Mouse (Mus musculus) embryo, embryonic 9.5 days (tissue): ENCODE data around the gene Spns2.
"Not testable (repeated sequence)": the region's sequence is repeated elsewhere in the genome, so short reads cannot be mapped to it uniquely, and the experiment has no call there.

Experiments
- DNase-seq: peaks from one replicate; pipeline ENCODE4 v3.0.0-alpha.2; 2017; ENCODE audit errors: extremely low spot score

Gene Spns2

DNA sequence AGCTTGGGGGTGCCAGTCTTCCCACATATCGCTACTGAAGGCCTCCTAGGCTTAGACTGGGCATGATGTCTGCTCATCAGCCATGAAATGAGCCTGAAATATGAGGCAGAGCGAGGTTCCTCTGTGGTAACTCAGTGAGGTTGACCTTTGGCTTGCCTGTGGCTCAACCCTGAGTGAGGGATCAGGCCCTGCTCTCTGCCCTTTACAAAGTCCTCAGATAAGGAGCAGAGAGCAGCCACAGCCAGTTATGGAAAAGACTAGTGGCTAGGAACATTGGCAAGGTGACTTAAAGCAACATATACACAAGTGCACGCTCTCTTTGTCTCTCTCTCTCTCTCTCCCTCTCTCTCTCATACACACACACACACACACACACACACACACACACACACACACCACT lies 14.8 kb downstream of the Spns2 start:
- DNase-seq, result no peak

DNA sequence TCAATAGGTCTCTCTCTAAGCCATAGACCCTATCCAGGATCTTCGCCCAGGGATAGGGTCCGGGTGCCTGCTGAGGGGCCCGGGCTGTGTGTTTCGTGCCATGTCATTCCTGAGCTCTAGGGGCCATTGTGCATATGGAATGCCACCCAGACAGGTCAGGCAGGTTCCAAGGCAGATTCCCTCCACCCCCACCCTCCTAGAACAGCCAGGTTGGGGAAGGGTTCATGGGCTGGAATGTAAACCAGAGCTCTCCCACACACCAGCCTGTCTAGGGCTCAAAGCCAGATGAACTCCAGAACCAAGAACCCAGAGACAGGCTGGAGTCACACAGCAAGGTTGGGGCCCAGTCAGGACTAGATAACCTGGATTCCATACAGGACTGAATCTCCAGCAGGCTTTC lies 16.2 kb downstream of the Spns2 start:
- DNase-seq, result no peak

DNA sequence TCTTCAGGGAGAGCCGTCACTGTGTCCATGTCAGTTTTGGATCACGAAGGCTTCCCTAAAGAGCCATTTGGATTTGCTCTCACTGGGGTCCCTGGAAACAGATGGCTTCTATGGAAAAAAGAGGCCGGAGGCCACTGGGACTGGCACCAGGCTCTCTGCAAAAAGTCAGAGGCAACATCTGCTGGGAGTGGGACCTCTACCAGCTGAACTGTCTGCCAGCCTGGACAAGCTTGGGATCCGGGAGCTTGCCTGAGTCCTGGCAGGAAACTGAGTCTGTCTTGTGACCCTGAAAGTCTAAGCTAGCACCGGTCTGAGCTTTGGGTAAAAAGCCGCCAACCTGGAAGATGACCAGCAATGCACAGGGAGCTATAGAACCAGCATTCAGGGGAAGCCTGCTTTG lies 18.3 kb downstream of the Spns2 start:
- no peak for DNase-seq

DNA sequence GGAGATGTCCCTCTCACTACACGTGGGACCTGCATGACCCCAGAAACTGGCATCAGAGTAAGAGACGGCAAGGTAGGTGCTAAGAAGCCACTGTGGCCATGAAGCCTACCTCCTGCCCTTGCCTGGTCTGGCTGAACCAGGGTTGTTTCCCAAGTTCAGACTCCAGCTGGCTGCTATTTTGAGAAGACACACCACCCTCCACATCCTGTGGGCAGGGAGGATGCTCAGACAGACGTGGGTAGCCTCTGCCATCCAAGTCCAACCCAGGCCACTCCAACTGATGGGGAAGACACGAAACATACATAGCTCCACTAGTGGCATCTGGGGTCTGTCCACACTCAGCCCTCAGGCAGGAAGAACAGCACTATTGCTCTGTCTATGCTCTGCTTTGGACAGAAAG lies 19.7 kb downstream of the Spns2 start:
- DNase-seq, result no peak

DNA sequence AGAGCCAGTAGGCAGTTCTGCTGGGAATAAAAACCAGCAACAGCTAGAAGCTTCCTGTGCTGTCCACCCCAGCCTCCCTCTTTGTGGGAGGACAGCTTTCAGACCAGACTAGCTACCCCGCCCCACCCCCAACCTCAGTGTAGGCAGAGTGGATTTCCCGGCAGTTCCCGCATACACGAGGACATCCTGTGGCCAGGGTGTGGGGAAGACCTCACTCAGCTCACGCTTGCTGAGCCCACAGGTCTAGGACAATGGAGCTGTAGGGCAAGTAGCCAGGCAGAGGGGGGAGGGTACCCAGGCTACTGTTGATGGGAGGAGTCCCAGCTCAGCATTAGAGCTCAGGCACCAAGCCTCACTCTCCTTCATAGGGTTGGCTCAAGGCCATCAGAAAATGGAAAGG lies 20.5 kb downstream of the Spns2 start:
- DNase-seq, result no peak

DNA sequence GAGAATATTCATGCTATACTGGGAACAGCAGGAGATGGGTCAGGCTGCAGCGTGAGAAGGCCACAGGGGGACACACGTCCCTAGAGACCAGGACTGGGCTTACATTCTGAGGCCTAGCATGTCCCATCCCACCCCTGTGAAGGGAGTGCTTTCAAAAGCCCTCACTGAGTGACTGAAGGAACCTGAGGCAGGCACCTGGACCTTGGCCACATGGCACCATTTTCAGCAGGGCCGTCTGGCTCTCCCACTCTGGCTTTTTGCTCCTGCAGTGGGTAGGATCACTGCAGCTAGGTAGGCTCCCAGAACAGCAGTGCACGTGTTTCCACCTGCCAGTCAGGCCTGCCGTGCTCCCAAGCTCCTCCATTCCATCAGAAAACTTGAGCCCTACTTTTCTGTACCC lies 21.2 kb downstream of the Spns2 start:
- no peak for DNase-seq

DNA sequence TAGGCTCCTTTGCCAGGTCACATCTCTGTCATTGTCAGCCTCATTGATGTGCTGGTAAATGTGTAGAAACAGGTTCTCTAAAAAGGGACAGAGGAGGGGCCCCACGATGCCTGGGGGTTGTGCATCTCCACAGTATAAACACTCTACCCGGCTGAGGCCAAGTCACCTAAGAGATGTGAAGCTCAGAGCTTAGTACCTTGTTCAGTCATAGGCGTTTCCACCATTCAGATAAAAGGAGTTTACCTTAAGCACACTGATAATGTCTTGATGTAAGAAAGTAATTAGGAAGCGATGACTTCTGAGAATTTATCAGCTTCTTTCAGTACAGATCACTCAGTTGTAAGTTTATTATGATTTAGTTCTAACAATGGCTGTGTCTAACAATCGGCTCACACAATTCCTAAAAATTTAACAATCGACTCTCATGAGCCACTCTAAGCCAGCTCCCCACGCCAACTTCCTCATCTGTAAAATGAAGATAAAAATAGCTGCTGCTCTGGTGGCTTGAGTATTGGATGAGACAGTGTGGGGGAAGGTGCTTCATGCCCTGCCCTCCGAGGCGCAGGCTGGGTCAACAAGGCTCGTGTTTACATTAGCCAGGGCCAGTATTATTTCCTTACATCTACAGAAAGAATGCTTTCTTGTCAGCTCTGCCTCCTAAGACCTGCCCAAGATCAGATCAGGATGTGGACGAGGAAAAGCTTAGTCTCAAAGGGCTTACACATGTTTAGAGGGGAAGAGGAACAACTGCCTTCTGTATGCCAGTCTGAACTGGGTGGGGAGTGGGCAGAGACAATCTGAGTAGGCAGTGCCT lies 22.8 kb downstream of the Spns2 start:
- DNase-seq, result no peak

DNA sequence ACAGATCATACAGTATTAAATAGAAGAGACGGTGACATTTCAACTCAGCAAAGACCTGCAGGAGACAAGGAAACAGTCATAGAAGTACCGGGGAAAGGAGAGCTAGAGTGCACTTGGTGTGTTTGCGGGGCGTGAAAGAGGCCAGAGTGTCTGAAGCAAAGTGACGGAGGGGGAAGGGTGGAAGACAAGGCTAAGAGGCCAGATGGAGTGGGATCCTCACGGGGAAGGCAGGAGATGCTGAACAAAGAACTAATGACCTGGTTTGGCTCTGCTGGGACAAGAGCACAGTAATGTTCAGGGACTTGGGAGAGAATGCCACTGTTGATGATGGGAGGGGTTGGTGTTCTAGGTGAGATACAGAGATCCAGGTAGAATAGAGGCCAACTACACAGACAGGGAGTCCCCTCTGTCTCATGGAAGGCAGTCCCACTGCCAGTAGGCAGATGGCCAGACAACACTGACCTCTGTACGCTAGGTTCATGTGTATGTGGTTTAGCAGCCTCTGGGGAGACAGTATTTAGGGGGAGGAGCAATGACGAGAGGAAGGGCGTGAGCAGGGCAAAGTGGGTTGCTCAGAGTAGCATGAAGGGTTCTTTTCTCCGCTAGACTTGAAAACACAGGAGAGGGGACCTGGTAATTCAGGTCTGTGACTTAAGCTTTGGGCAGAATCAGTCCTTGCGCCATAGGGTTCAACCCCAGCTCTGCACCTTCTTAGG lies 23.6 kb downstream of the Spns2 start:
- no peak for DNase-seq

DNA sequence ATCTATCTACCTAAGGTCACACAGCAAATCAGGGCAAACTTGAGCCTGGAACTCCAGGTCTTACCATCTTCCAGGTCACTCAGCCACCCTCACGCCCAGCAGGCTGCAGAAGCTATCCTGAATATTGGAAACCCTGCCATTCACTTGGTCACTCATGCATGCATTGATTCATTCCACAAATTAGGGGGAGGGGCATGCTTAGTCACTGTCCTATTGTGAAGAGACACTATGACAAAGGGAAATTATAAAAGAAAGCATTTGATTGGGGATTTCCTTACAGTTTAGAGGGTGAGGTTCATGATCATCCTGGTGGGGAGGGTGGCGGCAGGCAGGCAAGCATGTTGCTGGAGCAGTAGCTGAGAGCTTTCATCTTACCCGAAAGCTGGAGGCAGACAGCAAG lies 24.9 kb downstream of the Spns2 start:
- no peak for DNase-seq

DNA sequence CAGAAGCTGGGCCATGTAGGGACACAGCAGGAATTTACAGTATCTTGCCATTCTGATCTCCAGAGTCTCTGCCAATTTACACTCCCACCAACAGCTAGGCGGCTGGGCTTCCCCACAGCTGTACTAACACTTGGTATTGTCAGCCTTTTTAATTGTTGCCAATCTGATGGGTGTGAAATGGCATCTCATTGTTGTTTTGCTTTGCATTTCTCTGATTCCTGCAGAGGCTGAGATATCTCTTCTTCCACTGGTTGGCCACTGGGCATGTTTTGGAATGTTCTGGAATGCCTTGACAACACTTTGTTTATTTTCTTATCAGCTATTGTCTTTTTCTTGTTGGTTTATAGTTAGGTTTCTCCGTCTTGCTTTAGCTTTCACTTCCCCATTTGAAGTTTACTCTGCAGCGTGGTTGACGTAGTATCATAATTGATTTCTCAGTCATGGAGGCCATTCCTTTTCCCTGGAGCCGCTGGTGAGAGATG lies 28.2 kb downstream of the Spns2 start:
- no peak for DNase-seq

DNA sequence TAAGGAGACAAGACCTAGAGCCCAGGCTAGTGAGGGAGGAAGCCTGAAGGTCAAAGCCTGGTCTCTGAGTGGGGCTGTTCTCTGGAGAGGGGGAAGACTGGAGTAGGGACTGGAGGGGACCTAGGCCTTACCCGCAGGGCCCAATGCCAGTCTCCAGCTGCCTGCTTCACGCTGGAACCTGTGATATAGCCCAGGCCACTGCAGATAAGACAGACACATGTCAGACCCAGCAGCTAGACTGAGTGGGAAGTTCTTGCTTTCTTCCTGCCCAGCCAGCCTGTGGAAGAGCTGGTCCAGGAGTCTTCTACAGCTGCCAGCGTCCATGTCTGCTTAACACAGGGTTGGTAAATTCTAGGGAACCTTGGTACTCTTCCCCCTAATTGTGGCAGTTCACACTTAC lies 31.2 kb downstream of the Spns2 start:
- no peak for DNase-seq

DNA sequence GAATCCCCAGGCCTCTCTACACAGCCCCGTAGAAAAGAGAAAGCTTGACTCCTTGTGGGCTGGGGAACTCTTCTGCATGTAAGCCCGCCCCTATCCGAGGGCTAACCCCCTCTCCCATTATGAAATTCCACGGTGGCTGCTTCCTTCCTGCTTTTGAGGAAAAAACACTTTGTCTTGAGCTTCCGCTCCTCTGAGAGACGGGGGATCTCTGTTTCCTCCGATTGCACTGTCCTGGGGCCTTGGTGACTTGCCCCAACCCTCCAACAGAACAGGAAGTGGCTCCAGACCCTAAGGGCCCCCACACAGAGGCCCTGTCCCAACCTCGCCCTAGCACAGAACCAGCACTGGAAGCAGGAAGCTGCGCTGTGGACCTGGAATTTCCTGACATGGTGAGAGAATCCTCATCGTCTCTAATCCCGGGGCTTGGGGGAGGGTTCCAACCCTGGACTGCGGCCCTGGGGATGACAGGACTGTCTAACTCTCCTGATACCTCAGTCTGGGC lies 31.7 kb downstream of the Spns2 start:
- DNase-seq, result no peak

DNA sequence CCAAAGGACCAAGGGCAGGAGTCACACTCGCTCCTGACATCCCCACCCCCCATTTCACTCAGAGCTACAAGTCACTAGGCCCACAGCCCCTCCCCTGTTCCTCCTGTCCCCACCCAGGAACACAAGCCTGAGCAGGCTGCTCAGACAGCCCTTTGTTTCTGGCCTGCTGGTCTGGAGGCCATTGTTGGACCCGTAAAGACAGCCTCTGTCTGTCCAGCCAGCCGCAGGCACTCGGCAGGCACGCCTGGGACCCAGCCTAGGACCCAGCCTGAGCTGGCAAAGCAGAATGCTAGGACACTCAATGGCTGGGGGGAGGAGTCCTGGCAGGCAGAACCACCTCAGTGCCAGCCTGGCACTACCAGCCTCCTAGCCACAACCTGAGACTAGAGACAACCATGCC lies 34.0 kb downstream of the Spns2 start:
- no peak for DNase-seq

DNA sequence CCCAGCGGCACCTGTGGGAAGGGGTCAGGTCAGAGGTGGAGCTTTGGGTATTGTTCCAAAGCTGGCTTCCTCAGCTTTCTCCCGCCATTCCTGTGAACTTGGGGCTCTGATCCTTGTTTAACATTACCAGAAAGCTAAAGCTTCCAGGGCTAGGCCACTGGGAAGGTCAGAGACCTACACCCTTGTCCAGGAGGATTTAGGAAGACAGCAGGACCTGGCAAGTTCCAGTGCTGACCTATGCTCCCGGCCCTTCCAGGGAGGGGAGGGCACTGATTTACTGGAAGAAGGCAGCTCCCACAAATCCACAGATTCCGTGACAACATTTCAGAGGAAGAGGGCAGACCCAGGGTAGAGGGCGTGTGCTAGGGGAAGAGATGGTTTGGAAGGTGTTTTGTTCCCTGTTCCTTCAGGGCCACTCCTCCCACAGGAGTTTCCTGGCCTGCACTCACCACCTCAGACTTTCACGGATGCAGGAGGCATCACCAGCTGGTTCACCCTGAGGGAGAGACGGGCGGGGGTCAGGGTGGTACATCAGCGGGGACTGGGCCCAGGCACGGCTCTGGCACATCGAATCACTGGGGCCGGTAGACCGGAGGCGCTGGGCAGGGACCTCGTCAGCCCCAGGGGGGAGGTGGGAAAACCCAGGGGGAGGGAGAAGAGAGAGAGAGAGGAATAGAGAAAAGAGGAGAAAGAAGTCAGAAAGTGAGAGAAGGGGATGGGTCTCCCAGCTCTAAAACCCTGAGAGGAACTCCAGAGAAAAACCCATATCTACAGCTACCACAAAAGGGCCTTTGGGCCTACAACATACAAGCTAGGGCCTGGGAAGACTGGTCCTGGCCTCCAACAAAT lies 36.4 kb downstream of the Spns2 start:
- no peak for DNase-seq

DNA sequence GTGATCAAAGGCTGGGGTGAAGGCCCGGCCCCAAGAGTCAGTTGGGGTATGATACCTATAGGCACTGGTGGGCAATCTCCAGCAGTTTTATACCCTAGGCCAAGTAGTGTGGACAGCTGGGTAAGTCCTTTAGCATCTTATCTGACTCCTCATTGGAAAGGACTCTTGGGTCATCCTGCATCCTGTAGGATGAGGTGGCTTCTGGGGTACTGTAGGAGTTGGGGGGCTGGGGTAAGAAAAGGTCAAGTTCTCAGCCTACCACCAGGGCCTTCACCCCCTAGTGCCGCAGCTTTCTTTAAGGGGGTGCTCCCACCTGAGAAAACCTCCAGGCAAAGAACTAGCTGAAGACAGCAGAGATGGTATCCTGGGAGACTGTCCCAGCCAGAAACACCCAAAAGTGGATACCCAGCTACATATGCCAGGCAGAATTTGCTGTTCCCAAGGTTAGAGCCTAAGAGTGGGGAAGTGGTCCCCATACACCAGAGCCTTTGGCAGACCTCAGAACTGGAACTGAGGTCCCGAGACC lies 37.5 kb downstream of the Spns2 start:
- DNase-seq, result no peak

DNA sequence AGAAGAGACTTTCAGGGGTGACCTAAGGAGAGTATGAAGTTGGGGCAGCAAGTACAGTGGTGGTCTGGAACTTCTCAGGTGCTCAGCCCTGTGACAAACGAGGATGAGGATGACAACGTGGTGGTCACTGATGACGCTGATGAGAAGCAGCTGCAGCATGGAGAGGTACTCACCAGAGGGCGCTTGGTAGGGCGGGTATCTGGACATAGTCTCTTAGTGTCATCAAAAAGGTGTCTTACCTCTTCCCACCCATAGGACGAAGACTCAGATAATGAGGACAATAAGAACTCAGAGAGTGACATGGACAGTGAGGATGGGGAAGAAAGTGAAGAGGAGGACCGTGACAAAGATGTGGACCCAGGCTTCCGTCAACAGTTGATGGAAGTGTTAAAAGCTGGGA lies 42.2 kb downstream of the Spns2 start:
- DNase-seq, result no peak

DNA sequence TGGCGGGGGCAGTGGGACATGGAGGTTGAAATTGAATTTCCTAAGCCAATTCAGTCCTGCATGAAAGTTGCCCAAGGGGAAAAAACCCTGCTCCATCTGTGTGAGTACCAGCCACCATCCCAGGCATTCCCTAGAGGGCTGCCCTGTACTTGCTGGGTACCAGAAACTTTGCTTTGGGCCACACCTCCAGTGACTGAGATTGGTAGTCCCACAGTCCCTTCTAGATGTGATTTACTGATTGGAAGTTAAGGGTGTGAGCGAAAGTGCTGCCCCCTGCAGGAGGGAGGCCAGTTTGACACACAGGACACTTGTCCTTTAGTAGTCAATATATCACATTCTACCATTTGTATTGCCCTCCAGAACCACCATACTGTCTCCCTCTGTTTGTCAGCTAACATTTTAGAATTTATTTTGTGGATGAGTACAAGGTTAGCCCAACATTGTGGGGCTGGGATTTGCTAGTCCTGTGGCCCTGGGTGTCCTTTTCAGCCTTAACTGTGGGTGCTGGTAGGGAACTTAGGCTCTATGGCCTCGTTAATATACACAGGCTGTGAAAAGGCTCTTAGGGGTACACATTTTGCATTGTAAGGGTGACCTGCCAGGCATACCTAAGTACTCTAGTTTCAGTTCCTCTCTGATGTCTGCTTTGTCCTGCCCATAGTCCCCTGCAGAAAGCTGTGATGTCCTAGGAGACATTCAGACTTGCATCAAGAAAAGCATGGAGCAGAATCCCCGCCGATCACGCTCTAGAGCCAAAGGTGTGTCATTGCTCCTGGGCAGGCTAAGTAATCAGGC lies 43.2 kb downstream of the Spns2 start:
- peak; percentile 56 for DNase-seq

DNA sequence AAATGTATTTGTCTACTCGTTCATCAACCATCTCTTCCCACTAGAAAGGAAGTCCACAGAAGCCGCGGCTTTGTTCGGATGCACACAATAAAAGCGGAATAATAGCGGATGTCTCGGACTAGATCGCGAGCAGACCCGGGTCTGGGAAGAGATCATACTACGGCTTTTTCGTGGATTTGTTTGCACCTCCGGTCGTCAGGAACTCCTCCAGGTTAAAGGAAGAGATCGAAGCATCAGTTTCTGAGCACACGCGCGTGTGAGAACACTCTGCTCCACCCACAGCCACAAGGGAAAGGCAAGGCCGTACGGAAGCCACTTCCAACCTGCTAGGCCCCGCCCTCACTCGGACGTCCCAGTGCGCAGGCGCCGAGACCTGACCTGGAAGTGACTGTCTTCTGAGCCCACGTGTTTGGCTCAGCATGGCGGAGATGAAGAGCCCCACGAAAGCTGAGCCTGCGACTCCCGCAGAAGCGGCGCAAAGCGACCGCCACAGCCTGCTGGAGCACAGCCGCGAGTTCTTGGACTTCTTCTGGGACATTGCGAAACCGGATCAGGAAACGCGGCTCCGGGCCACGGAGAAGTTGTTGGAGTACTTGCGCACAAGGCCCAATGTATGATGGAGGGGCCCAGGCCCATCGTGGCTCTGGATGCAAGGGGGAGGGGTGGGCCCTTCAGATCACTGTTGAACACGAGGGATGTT lies 48.6 kb downstream of the Spns2 start, which contains the start of gene Mybbp1a:
Gene Mybbp1a, plus strand, starts transcription at position 391 of the 700 bp plus-strand sequence.
- peak; percentile 97 for DNase-seq

DNA sequence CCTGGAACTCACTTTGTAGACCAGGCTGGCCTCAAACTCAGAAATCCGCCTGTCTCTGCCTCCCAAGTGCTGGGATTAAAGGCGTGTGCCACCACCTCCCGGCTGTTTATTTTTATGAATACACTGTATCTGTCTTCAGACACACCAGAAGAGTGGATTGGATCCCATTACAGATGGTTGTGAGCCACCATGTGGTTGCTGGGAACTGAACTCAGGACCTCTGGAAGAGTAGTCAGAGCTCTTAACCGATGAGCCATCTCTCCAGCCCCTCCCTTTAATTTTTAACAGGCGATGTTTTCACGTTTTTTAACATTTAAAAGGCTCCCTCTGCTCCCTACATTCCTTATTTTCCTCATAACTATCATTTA lies 49.1 kb downstream of the Spns2 start:
- DNase-seq, result not testable (repeated sequence)

DNA sequence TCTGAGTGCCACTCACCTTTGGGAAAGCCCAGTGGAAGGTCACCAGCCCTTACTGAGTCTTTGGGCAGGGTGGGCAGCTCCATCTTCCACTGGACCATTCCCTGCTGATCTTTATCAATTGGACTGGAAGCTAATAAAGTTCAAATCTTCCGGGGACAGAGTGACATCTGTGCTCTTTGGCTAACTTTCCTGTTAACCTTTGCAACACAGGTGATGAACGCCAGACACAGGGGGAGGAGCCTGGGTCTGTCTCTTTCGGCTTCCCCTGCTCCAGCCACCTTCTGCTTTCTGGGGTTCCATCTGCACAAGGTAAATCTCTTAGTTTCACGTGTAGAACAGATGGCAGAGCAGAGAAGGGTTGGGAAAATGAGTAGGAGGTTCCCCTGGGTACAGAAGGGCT lies 51.3 kb downstream of the Spns2 start:
- no peak for DNase-seq
